ENCODE assay signal across 30 mouse cellular contexts in genomic region chr17:56003000-56003399, GRCm38 (mm10). TPM values are rescaled to one million over a fixed set of nuclear protein-coding genes. Genes with fewer than 3 reads are reported as not detected.
DNase-seq lines count a peak whose midpoint lies in the region; ATAC-seq and TF ChIP-seq lines count a peak whose summit lies in the region.
"Had no signal": no experiment of that assay in that cellular context is flagged by ENCODE, and none has a peak within 500 bp of the region (broad histone marks: within the 10 kb centered on the region; RNA-seq: fewer than 3 reads in every experiment).

No protein-coding gene starts in this region.

- peak; percentile 47 to 51 for DNase-seq in cerebellum, adult 2 months
- DNase-seq in cerebellum, adult 11 months = no peak
- peak; percentile 67 for DNase-seq in cerebellum, adult 9-11 months
- DNase-seq in cerebellum, postnatal 36 days = peak; percentile 42 to 52
- no peak for DNase-seq in thymus, postnatal 4 days
- DNase-seq in adrenal gland, adult 8-10 months = no peak
- DNase-seq: adrenal gland, adult 2 months; adrenal gland, postnatal 25 days; embryo, embryonic 11 days; gastrocnemius, postnatal 14 days; heart, adult 18-20 months; heart, postnatal 10 days; heart, postnatal 36 days; kidney, adult 18-20 months; kidney, adult 9 months had no signal

- no peaks in the 10 kb centered on the region for H3K27me3 ChIP-seq in cerebellum, adult 2 months (ENCODE audit: control insufficient read depth, insufficient read depth, low read length)
- H3K27me3 ChIP-seq: intestine, embryonic 15.5 days had no signal

- no peak overlapping the region for H3K4me3 ChIP-seq in cerebellum, adult 2 months (replicated peaks; ENCODE audit: insufficient read depth, low read depth, low read length)
- H3K4me3 ChIP-seq: embryonic facial prominence, embryonic 10.5 days; embryonic facial prominence, embryonic 13.5 days; erythroblast, embryonic 14.5 days; forebrain, embryonic 12.5 days; forebrain, embryonic 15.5 days; heart, embryonic 12.5 days; heart, embryonic 15.5 days; hindbrain, embryonic 10.5 days; hindbrain, embryonic 13.5 days; intestine, embryonic 15.5 days had no signal

- ATAC-seq in megakaryocyte progenitor cell, adult 5-6 weeks (replicated peaks; ENCODE audit: poor library complexity) = peak; percentile 70
- ATAC-seq: CD4-positive, CD25-positive, alpha-beta regulatory T cell, adult 4 months; forebrain, embryonic 15.5 days; hindbrain, embryonic 16.5 days; intestine, embryonic 15.5 days had no signal

- WGBS in cerebellum, adult 2 months = 21% methylated on average over 3 of the region's 3 CpGs

- no peak for TF ChIP-seq CTCF in cerebellum, adult 2 months (IDR thresholded peaks at IDR 0.05; ENCODE audit: borderline replicate concordance, insufficient read depth, low read depth, low read length)

- TF ChIP-seq POLR2A in cerebellum, adult 2 months (IDR thresholded peaks at IDR 0.05; ENCODE audit: borderline replicate concordance, insufficient read depth, low read length) = no peak

- H3K27ac ChIP-seq in cerebellum, adult 2 months (ENCODE audit: insufficient read depth, low read length) = peak overlapping the region; percentile 68
- H3K27ac ChIP-seq: embryonic facial prominence, embryonic 10.5 days; embryonic facial prominence, embryonic 13.5 days; forebrain, embryonic 12.5 days; forebrain, embryonic 15.5 days; heart, embryonic 15.5 days; hindbrain, embryonic 10.5 days; hindbrain, embryonic 13.5 days; intestine, embryonic 15.5 days had no signal

- H3K4me1 ChIP-seq in cerebellum, adult 2 months (ENCODE audit: control insufficient read depth, insufficient read depth, low read length) = peaks cover 10% of the 10 kb centered on the region

RNA-seq across cellular contexts. Expression of gene Stap2, which starts 2.4 kb away (rescaled TPM):
- polyA plus RNA-seq in cerebellum, adult 2 months (2012; rRNA removed) = 51.8 and 64.1 TPM in 2 replicates
- 0.32 TPM in 1 of 2 replicates, not detected in the other for total RNA-seq in megakaryocyte progenitor cell, adult 5-6 weeks (2015)
- total RNA-seq in megakaryocyte progenitor cell, adult 5-6 weeks (2017) = not detected in 2 replicates
- total RNA-seq in adrenal gland, adult 8-10 months (2022) = 1 to 10 TPM; 4.8 to 9.3 (median 6.8) TPM
- polyA plus RNA-seq: erythroblast, embryonic 14.5 days had no signal

RNA-seq across cellular contexts. Expression of gene Mpnd, which starts 2.5 kb away (rescaled TPM):
- 183 and 193 TPM in 2 replicates for polyA plus RNA-seq in cerebellum, adult 2 months (2012; rRNA removed)
- total RNA-seq in megakaryocyte progenitor cell, adult 5-6 weeks (2015) = 9.2 and 17.4 TPM in 2 replicates
- 76.6 and 92.5 TPM in 2 replicates for total RNA-seq in megakaryocyte progenitor cell, adult 5-6 weeks (2017)
- total RNA-seq in adrenal gland, adult 8-10 months (2022) = 100 to 1,000 TPM; 101 to 119 (median 110) TPM

RNA-seq across cellular contexts. Expression of gene Fsd1, which starts 16.7 kb away (rescaled TPM):
- polyA plus RNA-seq in cerebellum, adult 2 months (2012; rRNA removed) = 88.0 and 91.3 TPM in 2 replicates
- not detected in 2 replicates for total RNA-seq in megakaryocyte progenitor cell, adult 5-6 weeks (2015)
- total RNA-seq in megakaryocyte progenitor cell, adult 5-6 weeks (2017) = not detected in 2 replicates
- 1 to 10 TPM in 3 of 4 experiments, under 1 TPM in 1; 0.87 to 3.4 (median 2.9) TPM for total RNA-seq in adrenal gland, adult 8-10 months (2022)
- total RNA-seq: heart, adult 18-20 months; heart, postnatal 36 days; MEL had no signal
- polyA plus RNA-seq: erythroblast, embryonic 14.5 days had no signal

RNA-seq across cellular contexts. Expression of gene Shd, which starts 32.7 kb away (rescaled TPM):
- 122 and 127 TPM in 2 replicates for polyA plus RNA-seq in cerebellum, adult 2 months (2012; rRNA removed)
- total RNA-seq in megakaryocyte progenitor cell, adult 5-6 weeks (2015) = 0.39 and 0.98 TPM in 2 replicates
- total RNA-seq in megakaryocyte progenitor cell, adult 5-6 weeks (2017) = not detected in 2 replicates
- 1 to 10 TPM; 1.7 to 4.8 (median 3.0) TPM for total RNA-seq in adrenal gland, adult 8-10 months (2022)
- polyA plus RNA-seq: C2C12; CD4-positive, CD25-positive, alpha-beta regulatory T cell, adult 4 months; erythroblast, embryonic 14.5 days had no signal

RNA-seq across cellular contexts. Expression of gene Sh3gl1, which starts 33.4 kb away (rescaled TPM):
- polyA plus RNA-seq in cerebellum, adult 2 months (2012; rRNA removed) = 69.5 and 82.5 TPM in 2 replicates
- 19.1 TPM in 2 replicates for total RNA-seq in megakaryocyte progenitor cell, adult 5-6 weeks (2015)
- total RNA-seq in megakaryocyte progenitor cell, adult 5-6 weeks (2017) = 22.1 and 25.0 TPM in 2 replicates
- total RNA-seq in adrenal gland, adult 8-10 months (2022) = 10 to 100 TPM; 44.3 to 52.5 (median 49.9) TPM

Comparison
In these comparisons a context has a peak if more than half of its experiments do, and no peak if none do; other contexts are left out.
1. DNase-seq: peak in cerebellum, adult 2 months (2 of 2), cerebellum, adult 9-11 months (single experiment) and cerebellum, postnatal 36 days (2 of 2); none in cerebellum, adult 11 months (single experiment), thymus, postnatal 4 days (single experiment) and adrenal gland, adult 8-10 months (single experiment).
2. RNA of gene Stap2, which starts 2.4 kb away (total RNA-seq): 4.8 to 9.3 TPM in adrenal gland, adult 8-10 months; 0.32 TPM in megakaryocyte progenitor cell, adult 5-6 weeks; every median in the first group is over 4 times any median in the second.